ENCODE assay signal across 27 mouse cellular contexts in the genomic region with DNA sequence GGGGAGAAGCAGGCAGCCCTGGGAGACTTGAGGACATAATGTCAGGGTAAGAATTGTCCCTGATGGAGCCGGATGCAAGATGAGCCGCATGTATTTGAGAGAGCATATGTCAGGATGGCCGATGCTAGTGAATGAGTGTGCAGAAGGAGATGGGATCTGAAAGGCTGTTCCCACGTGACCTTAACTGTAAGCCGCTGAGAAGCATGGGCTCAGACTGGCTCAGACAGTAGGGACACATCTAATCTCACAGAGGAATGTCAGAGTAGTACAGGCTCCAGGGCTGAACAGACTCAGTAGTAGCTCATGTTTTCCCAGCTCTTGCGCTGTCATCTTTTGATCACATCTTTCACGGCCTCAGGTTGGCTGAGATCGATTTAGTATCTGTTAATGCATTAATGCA.
A peak's percentile ranks its signal among the peaks of the same experiment; 100 is the strongest.
DNase-seq lines count a peak whose midpoint lies in the region; ATAC-seq lines count a peak whose summit lies in the region.
"Had no signal": no experiment of that assay in that cellular context is flagged by ENCODE, and none has a peak within 500 bp of the region (broad histone marks: within the 10 kb centered on the region; RNA-seq: fewer than 3 reads in every experiment).

No protein-coding gene starts in this region.

- 84% methylated on average over 8 of the region's 8 CpGs for WGBS in embryonic facial prominence, embryonic 11.5 days
- whole genome bisulfite sequencing in embryonic facial prominence, embryonic 10.5 days, result 91% methylated on average over 8 of the region's 8 CpGs
- 78% methylated on average over 8 of the region's 8 CpGs for WGBS in embryonic facial prominence, embryonic 14.5 days
- 86% methylated on average over 8 of the region's 8 CpGs for WGBS in intestine, embryonic 15.5 days

- intact Hi-C loops in heart, postnatal 14 days (cut with DNase I), result no loop called here

- no peaks in the 10 kb centered on the region for H3K9me3 ChIP-seq in embryonic facial prominence, embryonic 11.5 days (replicated peaks; ENCODE audit: control insufficient read depth, low read length)
- H3K9me3 ChIP-seq in embryonic facial prominence, embryonic 10.5 days, result no peaks in the 10 kb centered on the region
- no peaks in the 10 kb centered on the region for H3K9me3 ChIP-seq in embryonic facial prominence, embryonic 14.5 days (ENCODE audit: control insufficient read depth, low read length)
- no peaks in the 10 kb centered on the region for H3K9me3 ChIP-seq in intestine, embryonic 15.5 days
- H3K9me3 ChIP-seq: heart, embryonic 10.5 days; heart, embryonic 15.5 days; hindbrain, embryonic 12.5 days; neural tube, embryonic 15.5 days had no signal

- no peak overlapping the region for H3K9ac ChIP-seq in embryonic facial prominence, embryonic 11.5 days (replicated peaks; ENCODE audit: low read length)
- H3K9ac ChIP-seq in embryonic facial prominence, embryonic 14.5 days (ENCODE audit: low read depth, low read length), result no peak overlapping the region
- H3K9ac ChIP-seq in intestine, embryonic 15.5 days, result no peak overlapping the region
- H3K9ac ChIP-seq: heart, embryonic 15.5 days; hindbrain, embryonic 12.5 days; liver, embryonic 14.5 days; neural tube, embryonic 15.5 days had no signal

- peak; percentile 73; the same call in 1 of the 2 replicates for ATAC-seq in embryonic facial prominence, embryonic 11.5 days (replicated peaks; ENCODE audit: insufficient number of reproducible peaks, low FRiP score, low TSS enrichment, low read depth)
- ATAC-seq in embryonic facial prominence, embryonic 14.5 days (ENCODE audit: low read depth), result 0 out of 2 replicates have a peak, but pooled peaks have one; percentile 26
- ATAC-seq in intestine, embryonic 15.5 days, result no peak
- ATAC-seq: hindbrain, postnatal 0 days; intestine, embryonic 16.5 days had no signal

- H3K27me3 ChIP-seq in embryonic facial prominence, embryonic 11.5 days (ENCODE audit: control insufficient read depth, insufficient read depth, low read length), result no peaks in the 10 kb centered on the region
- no peaks in the 10 kb centered on the region for H3K27me3 ChIP-seq in embryonic facial prominence, embryonic 10.5 days (replicated peaks; ENCODE audit: low read depth, poor library complexity, severe bottlenecking)
- no peaks in the 10 kb centered on the region for H3K27me3 ChIP-seq in embryonic facial prominence, embryonic 14.5 days (replicated peaks; ENCODE audit: control insufficient read depth, insufficient read depth, low read length)
- no peaks in the 10 kb centered on the region for H3K27me3 ChIP-seq in intestine, embryonic 15.5 days (replicated peaks)
- H3K27me3 ChIP-seq: heart, embryonic 15.5 days; hindbrain, embryonic 12.5 days; neural tube, embryonic 15.5 days had no signal

- no peak for DNase-seq in embryonic facial prominence, embryonic 11.5 days (ENCODE audit: low spot score)
- DNase-seq in embryonic facial prominence, embryonic 10.5 days (ENCODE audit: low spot score), result no peak
- DNase-seq in heart, adult 11 months, result peak; percentile 76
- DNase-seq in heart, postnatal 14 days, result no peak
- no peak for DNase-seq in embryonic facial prominence, embryonic 14.5 days (ENCODE audit: low spot score)
- DNase-seq in gastrocnemius, adult 8-10 months (ENCODE audit: low spot score in 2 of 2), result no peak
- DNase-seq: adrenal gland, postnatal 25 days; gastrocnemius, postnatal 14 days; heart, postnatal 36 days; kidney, adult 8-10 months; layer of hippocampus, adult 9-11 months; liver; lung, adult 2 months; lung, postnatal 10 days; midbrain, embryonic 14.5 days; thymus, adult 2 months; thymus, postnatal 36 days had no signal

- H3K36me3 ChIP-seq in embryonic facial prominence, embryonic 11.5 days (replicated peaks; ENCODE audit: control insufficient read depth, insufficient read depth, low read depth, low read length), result no peaks in the 10 kb centered on the region
- no peaks in the 10 kb centered on the region for H3K36me3 ChIP-seq in embryonic facial prominence, embryonic 10.5 days (replicated peaks)
- no peaks in the 10 kb centered on the region for H3K36me3 ChIP-seq in embryonic facial prominence, embryonic 14.5 days (ENCODE audit: control insufficient read depth, insufficient read depth, low read length)
- no peaks in the 10 kb centered on the region for H3K36me3 ChIP-seq in intestine, embryonic 15.5 days
- H3K36me3 ChIP-seq: heart, embryonic 10.5 days; heart, embryonic 15.5 days; hindbrain, embryonic 12.5 days; neural tube, embryonic 15.5 days had no signal

- no peaks in the 10 kb centered on the region for H3K4me1 ChIP-seq in embryonic facial prominence, embryonic 11.5 days (ENCODE audit: control insufficient read depth, insufficient read depth, low read length)
- peaks cover 3% of the 10 kb centered on the region; the same call in 1 of the 2 replicates for H3K4me1 ChIP-seq in embryonic facial prominence, embryonic 10.5 days
- H3K4me1 ChIP-seq in embryonic facial prominence, embryonic 14.5 days (ENCODE audit: control insufficient read depth, insufficient read depth, low read length), result no peaks in the 10 kb centered on the region
- H3K4me1 ChIP-seq in intestine, embryonic 15.5 days (replicated peaks), result no peaks in the 10 kb centered on the region
- H3K4me1 ChIP-seq: heart, embryonic 10.5 days; heart, embryonic 15.5 days; hindbrain, embryonic 12.5 days; neural tube, embryonic 15.5 days had no signal

- no peak overlapping the region for H3K27ac ChIP-seq in embryonic facial prominence, embryonic 11.5 days (replicated peaks; ENCODE audit: low read depth, low read length)
- H3K27ac ChIP-seq in embryonic facial prominence, embryonic 10.5 days (replicated peaks), result no peak overlapping the region
- H3K27ac ChIP-seq in embryonic facial prominence, embryonic 14.5 days (replicated peaks; ENCODE audit: low read depth, low read length), result no peak overlapping the region
- H3K27ac ChIP-seq in intestine, embryonic 15.5 days, result no peak overlapping the region
- H3K27ac ChIP-seq: heart, embryonic 10.5 days; heart, embryonic 15.5 days; hindbrain, embryonic 12.5 days; hindbrain, postnatal 0 days; kidney, postnatal 0 days; liver, embryonic 14.5 days; macrophage; neural tube, embryonic 15.5 days had no signal

- no peak overlapping the region for H3K4me3 ChIP-seq in embryonic facial prominence, embryonic 11.5 days (ENCODE audit: low read depth, low read length)
- H3K4me3 ChIP-seq in embryonic facial prominence, embryonic 10.5 days, result no peak overlapping the region
- H3K4me3 ChIP-seq in embryonic facial prominence, embryonic 14.5 days (ENCODE audit: low read depth, low read length), result no peak overlapping the region
- H3K4me3 ChIP-seq in intestine, embryonic 15.5 days (replicated peaks), result no peak overlapping the region
- H3K4me3 ChIP-seq: heart, embryonic 10.5 days; heart, embryonic 15.5 days; hindbrain, embryonic 12.5 days; neural tube, embryonic 15.5 days had no signal

- no peak overlapping the region for H3K4me2 ChIP-seq in embryonic facial prominence, embryonic 11.5 days (ENCODE audit: low read depth, low read length)
- no peak overlapping the region for H3K4me2 ChIP-seq in embryonic facial prominence, embryonic 14.5 days (ENCODE audit: low read depth, low read length)
- H3K4me2 ChIP-seq in intestine, embryonic 15.5 days (replicated peaks), result no peak overlapping the region
- H3K4me2 ChIP-seq: heart, embryonic 15.5 days; hindbrain, embryonic 12.5 days; neural tube, embryonic 15.5 days had no signal
